Mouse (Mus musculus): ENCODE data around the gene Vpreb3. TPM values are rescaled to one million over a fixed set of nuclear protein-coding genes. Genes with fewer than 3 reads are reported as not detected.

Vpreb3 gene
- polyA plus RNA-seq (2017; shearing (Covaris generic)): not detected

DNA sequence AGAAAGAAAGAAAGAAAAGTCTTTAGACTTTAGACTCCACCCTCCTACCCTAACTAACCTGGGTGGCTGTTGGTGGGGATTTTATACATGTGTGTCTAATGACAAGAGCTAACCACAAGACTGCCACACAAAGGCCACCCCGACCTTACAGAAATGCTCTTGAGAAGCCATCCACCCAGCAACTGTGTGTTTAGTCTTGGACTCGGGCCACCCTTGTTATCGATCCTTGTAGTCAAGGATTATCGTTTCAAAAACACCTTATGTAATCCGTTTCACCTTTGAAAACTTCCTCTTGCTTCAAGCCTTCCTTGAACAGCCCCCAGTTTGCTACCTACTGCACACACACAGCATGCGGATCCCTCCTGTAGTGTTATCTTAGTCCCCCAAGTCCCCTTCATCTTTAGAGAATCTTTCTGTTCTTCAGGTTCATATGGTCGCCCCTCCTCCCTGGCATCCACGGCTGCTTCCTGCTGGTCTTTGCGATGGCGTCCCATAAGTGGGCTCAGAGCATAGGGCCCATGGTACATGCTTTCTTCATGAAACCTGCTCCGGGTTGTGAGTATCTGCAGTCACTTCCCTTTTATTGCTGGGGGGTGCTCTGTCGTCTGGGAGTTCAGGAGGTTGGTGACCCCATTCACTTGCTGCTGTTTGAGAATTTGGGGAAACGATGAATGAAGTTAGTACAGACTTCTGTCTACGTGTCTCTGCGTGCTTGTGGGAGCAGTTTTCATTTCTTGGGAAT lies at the start of gene Vpreb3:
Gene Vpreb3 (plus strand): TSS at position 322 of the 742 bp plus-strand sequence.

DNA sequence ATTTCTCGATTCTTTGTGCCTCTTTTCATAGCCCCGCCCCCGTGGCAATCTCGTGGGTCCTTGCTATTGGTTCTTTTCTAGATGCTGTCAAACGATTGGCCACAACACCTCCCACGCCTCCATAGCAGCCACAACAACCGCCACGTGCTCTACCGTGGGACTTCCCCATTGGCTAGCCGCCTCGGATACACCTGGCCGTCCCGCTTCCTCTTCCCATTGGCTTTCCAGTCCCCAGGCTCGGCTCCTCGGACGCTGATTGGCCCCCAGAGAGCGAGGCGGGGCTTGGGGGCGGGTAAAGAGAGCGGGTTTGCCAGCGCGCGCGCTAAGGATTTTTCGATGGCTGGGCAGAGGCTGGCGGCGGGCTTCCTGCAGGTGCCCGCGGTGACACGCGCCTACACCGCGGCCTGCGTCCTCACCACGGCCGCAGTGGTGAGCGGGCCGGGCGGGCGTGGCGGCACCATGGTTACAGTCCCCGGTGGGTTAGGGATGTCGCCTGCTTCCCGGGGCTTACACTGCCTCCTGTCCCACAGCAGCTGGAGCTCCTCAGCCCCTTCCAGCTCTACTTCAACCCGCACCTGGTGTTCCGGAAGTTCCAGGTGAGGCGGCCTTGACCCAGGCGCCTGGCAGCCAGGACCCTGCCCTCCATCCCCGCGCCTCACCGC lies 49.6 kb upstream of the Vpreb3 start, which contains the start of gene Derl3:
Gene Derl3 (plus strand): TSS at position 325 of the 662 bp plus-strand sequence.

DNA sequence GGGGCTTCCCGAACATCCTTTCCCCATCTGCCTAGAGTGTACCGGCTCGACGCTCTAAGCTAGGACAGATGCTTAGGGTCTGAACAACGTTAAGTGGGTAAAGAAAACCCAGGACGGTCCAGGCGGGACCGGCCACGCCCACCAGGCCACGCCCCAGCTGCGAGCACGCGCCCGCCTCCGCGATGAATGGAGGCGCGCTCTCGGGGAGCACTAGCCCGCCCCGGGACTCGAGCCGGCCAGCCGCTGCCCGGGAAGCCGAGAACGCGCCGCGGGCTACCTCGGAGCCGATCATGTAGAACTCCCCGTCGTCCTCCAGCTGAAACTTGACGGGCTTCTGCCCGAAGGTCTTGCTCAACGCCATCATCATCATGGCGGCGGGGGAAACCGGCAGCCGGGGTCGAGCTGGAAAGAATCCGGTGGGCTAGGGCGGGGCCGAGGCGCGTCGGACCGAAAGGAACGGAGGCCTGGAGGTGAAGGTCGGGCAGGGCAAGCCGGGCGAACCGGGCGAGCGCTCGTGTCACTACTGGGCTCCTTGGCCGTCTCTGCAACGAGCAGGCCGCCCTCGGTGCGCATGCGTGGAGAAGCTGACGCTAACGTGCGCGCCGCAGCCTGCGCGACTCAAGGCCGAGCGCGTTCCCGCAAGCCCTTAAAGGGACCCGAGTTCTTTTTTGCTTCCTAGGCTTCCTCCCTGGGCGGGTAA lies 21.7 kb upstream of the Vpreb3 start, which contains the start of gene Smarcb1:
Gene Smarcb1 (minus strand): TSS at position 592 of the 700 bp plus-strand sequence.

DNA sequence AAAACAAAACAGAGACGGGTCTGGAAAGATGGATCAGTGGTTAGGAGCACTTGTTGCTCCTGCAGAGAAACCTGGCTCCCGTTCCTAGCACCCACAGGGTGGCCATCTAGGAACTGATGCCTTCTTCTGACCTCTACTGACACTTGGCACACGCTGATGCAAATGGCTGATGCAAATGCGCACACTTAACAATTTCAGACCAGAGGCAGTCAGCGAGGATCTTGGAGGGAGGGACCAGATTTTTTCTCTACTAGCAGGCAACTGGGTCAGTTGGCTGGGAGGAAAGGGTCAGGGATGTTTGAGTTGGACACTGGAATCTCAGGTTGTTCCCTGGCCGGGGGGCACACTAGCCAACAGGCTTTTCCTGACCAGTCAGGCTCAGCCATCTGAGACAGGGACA lies 10.0 kb upstream of the Vpreb3 start, which contains the start of gene Chchd10:
Gene Chchd10 (plus strand): TSS at position 240 of the 400 bp plus-strand sequence.

DNA sequence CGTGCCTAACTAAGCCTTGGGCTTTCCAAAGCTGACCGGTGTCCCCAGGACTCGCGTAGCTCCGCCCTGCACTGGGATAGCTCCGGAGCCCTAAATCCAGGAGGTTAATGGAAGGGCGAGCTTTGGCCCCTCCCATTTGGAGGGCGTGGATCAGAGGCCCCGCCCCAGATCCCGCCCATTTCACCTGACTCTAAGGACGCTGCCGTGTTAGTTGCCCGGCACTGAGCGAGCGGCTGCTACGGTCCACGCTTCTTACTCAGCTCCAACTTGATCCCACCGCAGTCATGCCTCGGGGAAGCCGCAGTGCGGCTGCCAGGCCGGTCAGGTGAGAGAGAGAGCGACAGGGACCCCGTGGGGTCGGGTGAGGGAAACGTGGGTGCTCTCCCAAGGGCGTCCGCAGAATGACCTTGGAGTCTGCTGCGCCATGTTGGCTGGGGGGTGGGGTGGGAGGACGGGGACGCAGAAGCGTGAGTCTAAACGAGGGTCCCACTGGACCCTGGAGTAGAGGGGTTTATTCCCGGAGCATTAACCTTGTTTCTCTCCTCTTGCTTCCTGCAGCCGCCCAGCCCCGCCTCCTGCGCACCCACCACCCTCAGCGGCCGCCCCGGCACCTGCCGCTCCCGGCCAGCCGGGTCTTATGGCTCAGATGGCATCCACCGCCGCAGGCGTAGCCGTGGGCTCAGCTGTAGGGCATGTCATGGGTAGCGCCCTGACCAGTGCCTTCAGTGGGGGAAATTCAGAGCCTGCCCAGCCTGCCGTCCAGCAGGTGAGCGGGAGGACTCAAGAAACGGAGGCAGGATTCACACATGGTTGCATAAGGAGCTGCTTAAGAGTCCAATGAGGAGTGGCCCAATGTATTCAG lies 6.9 kb upstream of the Vpreb3 start, which contains the start of gene Mmp11:
Gene Mmp11 (minus strand): TSS at position 817 of the 862 bp plus-strand sequence.

DNA sequence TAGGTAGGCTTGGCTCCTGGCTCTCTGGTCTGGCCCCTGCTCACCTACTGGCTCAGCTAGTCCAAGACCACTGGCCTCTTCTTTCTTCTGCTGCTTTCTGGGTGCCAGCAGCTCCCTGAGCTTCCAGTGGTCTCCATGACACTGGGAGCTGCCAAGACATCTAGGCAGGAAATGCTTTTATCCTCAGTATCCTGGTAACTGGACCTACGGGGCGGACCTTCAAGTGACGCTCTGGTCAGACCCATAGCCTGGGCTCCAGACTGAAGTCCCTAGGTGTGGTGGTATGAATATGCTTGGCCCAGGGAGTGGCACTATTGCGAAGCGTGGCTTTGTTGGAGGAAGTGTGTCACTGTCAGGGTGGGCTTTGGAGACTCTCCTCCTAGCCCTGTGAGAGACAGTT lies 2.3 kb upstream of the Vpreb3 start, which contains the start of gene Gm867:
Gene Gm867 (minus strand): TSS at position 153 of the 400 bp plus-strand sequence.

DNA sequence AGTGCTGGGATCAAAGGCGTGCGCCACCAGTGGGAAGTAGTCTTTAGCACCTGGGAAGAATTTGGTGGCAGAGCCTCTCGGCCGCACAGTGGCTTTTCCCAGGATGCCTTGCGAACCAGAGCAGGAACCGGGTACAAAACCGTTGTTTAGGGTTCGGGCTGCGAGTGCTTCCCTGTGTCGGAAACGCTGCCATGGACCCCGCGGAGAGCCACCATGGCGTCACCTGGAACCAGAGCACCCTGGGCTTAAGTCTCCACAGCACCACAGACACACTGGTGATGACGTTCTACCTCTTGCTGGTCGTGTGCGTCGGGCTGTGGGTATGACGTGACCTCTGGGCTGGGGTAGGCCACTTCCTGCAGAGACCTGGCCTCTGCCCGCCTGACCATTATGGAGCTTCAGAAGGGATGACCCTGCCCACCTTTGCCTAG lies 11.5 kb downstream of the Vpreb3 start, which contains the start of gene Gm5134:
Gene Gm5134 (plus strand): TSS at position 134 of the 431 bp plus-strand sequence.

Other genes starting within 250 kb of the Vpreb3 start
- 50.0 TPM for gene Cabin1, start 178.7 kb upstream of the Vpreb3 start, polyA plus RNA-seq (2017; shearing (Covaris generic))
- gene Ddt, start 169.6 kb upstream of the Vpreb3 start, polyA plus RNA-seq (2017; shearing (Covaris generic)): 32.2 TPM
- gene Gm20441, start 162.1 kb upstream of the Vpreb3 start, polyA plus RNA-seq (2017; shearing (Covaris generic)): not detected
- gene Gstt3, start 161.6 kb upstream of the Vpreb3 start, polyA plus RNA-seq (2017; shearing (Covaris generic)): not detected
- not detected for gene Gstt1, start 144.5 kb upstream of the Vpreb3 start, polyA plus RNA-seq (2017; shearing (Covaris generic))
- gene Gstt4, start 120.5 kb upstream of the Vpreb3 start, polyA plus RNA-seq (2017; shearing (Covaris generic)): not detected
- gene Gstt2, start 105.6 kb upstream of the Vpreb3 start, polyA plus RNA-seq (2017; shearing (Covaris generic)): 20.8 TPM
- gene Mif, start 82.8 kb upstream of the Vpreb3 start, polyA plus RNA-seq (2017; shearing (Covaris generic)): 489 TPM
- 1.7 TPM for gene Derl3, start 49.6 kb upstream of the Vpreb3 start, polyA plus RNA-seq (2017; shearing (Covaris generic))
- 44.5 TPM for gene Smarcb1, start 21.4 kb upstream of the Vpreb3 start, polyA plus RNA-seq (2017; shearing (Covaris generic))
- gene Chchd10, start 9.9 kb upstream of the Vpreb3 start, polyA plus RNA-seq (2017; shearing (Covaris generic)): 39.1 TPM
- 1.9 TPM for gene Mmp11, start 6.6 kb upstream of the Vpreb3 start, polyA plus RNA-seq (2017; shearing (Covaris generic))
- not detected for gene Gm867, start 2.4 kb upstream of the Vpreb3 start, polyA plus RNA-seq (2017; shearing (Covaris generic))
- 1.3 TPM for gene Gm5134, start 11.5 kb downstream of the Vpreb3 start, polyA plus RNA-seq (2017; shearing (Covaris generic))
- 25.8 TPM for gene Zfp280b, start 89.6 kb downstream of the Vpreb3 start, polyA plus RNA-seq (2017; shearing (Covaris generic))
- gene Slc5a4b, start 167.9 kb downstream of the Vpreb3 start, polyA plus RNA-seq (2017; shearing (Covaris generic)): 0.11 TPM
- not detected for gene Slc5a4a, start 204.4 kb downstream of the Vpreb3 start, polyA plus RNA-seq (2017; shearing (Covaris generic))

Measured in naive thymus-derived CD4-positive, alpha-beta T cell, adult 5 months (primary cell).